Mouse (Mus musculus) neural tube, embryonic 11.5 days (tissue): Measurements from ENCODE around the gene Myo3b. TPM values are rescaled to one million over a fixed set of nuclear protein-coding genes. Genes with fewer than 3 reads are reported as not detected.

Experiments used
- ATAC-seq: fragments of 200-750 bp; cut with Nextera tagmentation; 2 replicates; pipeline ENCODE4 v1.8.0; 2017; ENCODE audit warnings: moderate number of reproducible peaks, mild to moderate bottlenecking, moderate TSS enrichment, moderate library complexity; ENCODE audit not compliant: insufficient read depth, low FRiP score, low TSS enrichment
- DNase-seq: peaks from one replicate; pipeline ENCODE4 v3.0.0-alpha.2; 2015; ENCODE audit warnings: low spot score
- H3K27ac ChIP-seq: fragments of 300-500 bp; sonication (generic); 2 replicates; pipeline ENCODE4 v1.5.1; 2014; ENCODE audit warnings: low read depth, mild to moderate bottlenecking, low read length
- H3K27me3 ChIP-seq: fragments of 300-500 bp; sonication (generic); 2 replicates; pipeline ENCODE4 v1.6.1; 2014; ENCODE audit warnings: mild to moderate bottlenecking, low read length, mixed read lengths; ENCODE audit not compliant: control insufficient read depth, insufficient read depth
- H3K36me3 ChIP-seq: fragments of 300-500 bp; sonication (generic); 2 replicates; pipeline ENCODE4 v1.6.1; 2014; ENCODE audit warnings: mild to moderate bottlenecking, low read length, moderate library complexity, mixed read lengths; ENCODE audit not compliant: control insufficient read depth, insufficient read depth
- H3K4me1 ChIP-seq: fragments of 300-500 bp; sonication (generic); 2 replicates; pipeline ENCODE4 v1.6.1; 2014; ENCODE audit warnings: low read length, mixed read lengths; ENCODE audit not compliant: control insufficient read depth, insufficient read depth
- H3K4me2 ChIP-seq: fragments of 300-500 bp; sonication (generic); 2 replicates; pipeline ENCODE4 v1.6.1; 2014; ENCODE audit warnings: low read depth, mild to moderate bottlenecking, moderate library complexity
- H3K4me3 ChIP-seq: fragments of 300-500 bp; sonication (generic); 2 replicates; pipeline ENCODE4 v1.5.1; 2014; ENCODE audit warnings: low read depth, low read length
- H3K9ac ChIP-seq: fragments of 300-500 bp; sonication (generic); 2 replicates; pipeline ENCODE4 v1.6.1; 2014; ENCODE audit warnings: mild to moderate bottlenecking, low read length
- H3K9me3 ChIP-seq: fragments of 300-500 bp; sonication (generic); 2 replicates; pipeline ENCODE4 v1.6.1; 2016; ENCODE audit warnings: low read length; ENCODE audit not compliant: control insufficient read depth
- WGBS: fragments of 180-500 bp; shearing (Covaris S2); extraction: QIAGEN DNeasy Blood & Tissue Kit; methylation state at CpG from one replicate; pipeline ENCODE4 v1.1.7; 2014; 5-methylcytosine and 5-hydroxymethylcytosine counted together
- polyA plus RNA-seq: library from polyadenylated mRNA; unstranded; fragments of >200 nt; fragmentation: Nextera tagmentation; extraction: Ambion mirVana; gene quantifications from 2 replicates; pipeline ENCODE4 v1.2.1, GENCODE M21; 2014

The Myo3b gene
- polyA plus RNA-seq, 1 experiment from 2014 or later: 0.04 TPM

DNA sequence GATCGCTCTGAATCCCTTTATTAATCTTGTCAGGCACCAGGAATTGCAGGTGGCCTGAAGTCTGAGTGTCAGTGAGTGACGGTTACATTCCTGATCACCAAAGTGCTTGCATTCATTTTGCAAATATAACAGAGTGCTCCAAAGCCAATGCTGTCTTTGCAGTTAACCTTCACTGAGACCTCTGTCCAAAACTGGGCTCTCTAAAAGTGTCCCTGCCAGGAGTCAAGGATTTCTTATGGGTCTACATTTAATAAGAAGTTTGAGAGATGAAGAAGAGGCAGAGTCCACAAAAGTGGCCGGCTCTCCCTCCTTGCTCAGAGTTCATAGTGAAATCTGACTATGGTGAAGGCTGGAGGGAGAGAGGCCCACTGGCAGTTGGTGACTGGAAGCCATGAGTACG, 315.1 kb downstream of the Myo3b start:
- Histone ChIP-seq H3K36me3 (no peaks in the 10 kb centered on the region), H3K9ac (no peak overlapping the region), H3K27me3 (no peaks in the 10 kb centered on the region), H3K9me3 (no peaks in the 10 kb centered on the region), H3K4me3 (no peak overlapping the region), H3K27ac (no peak overlapping the region), H3K4me1 (no peaks in the 10 kb centered on the region), H3K4me2 (no peak overlapping the region)
- WGBS: 91% methylated on average over 4 of the region's 4 CpGs
- DNase-seq (no peak), ATAC-seq (no peak)

DNA sequence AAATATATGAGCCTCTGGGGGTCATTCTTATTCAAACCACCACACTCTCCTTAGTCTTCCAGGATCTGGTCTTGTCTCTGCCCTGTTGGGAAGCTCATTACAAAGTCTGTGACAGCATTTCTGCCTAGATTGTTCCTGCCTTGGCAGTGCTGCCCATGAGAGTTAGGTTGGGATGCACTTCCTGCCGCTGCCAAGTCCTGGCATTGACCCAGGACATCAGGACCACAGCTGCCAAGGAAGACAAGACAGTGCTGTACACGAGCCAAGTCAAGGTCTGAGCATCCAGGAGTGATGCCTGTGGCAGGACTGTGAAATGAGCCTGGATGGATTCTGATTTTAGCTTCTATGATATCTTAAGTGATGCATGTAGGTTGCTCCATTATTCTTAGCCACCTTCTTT, 316.1 kb downstream of the Myo3b start:
- no peak for ATAC-seq
- Histone ChIP-seq H3K27ac (no peak overlapping the region), H3K4me3 (no peak overlapping the region), H3K9ac (no peak overlapping the region), H3K4me2 (no peak overlapping the region), H3K9me3 (no peaks in the 10 kb centered on the region), H3K4me1 (no peaks in the 10 kb centered on the region), H3K27me3 (no peaks in the 10 kb centered on the region), H3K36me3 (no peaks in the 10 kb centered on the region)
- WGBS: 80% methylated on average over 2 of the region's 2 CpGs
- DNase-seq: no peak

DNA sequence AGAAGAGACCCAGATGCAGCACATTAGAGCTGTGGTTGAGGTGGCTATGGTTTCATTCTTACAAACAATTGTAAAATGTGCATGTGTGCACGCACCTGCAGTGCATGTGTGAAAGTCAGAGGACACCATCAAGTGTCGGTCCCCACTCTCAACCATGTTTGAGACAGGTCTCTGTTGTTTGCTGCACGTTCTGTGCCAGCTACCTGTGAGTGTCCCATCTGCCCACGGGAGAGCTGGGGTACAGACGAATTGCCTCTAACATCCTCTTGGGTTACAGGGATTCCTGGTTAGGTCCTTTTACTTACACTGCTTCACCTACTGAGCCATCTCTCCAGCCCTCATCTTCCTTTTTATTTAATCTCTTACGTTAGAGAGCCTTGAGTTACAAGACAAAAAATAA, 330.5 kb downstream of the Myo3b start:
- Histone ChIP-seq H3K36me3 (no peaks in the 10 kb centered on the region), H3K9ac (no peak overlapping the region), H3K4me3 (no peak overlapping the region), H3K4me2 (no peak overlapping the region), H3K4me1 (no peaks in the 10 kb centered on the region), H3K27ac (no peak overlapping the region), H3K9me3 (no peaks in the 10 kb centered on the region), H3K27me3 (no peaks in the 10 kb centered on the region)
- 87% methylated on average over 6 of the region's 6 CpGs for WGBS
- ATAC-seq (no peak), DNase-seq (no peak)

- 63% methylated on average over 6 of the region's 6 CpGs for WGBS
- Histone ChIP-seq H3K4me1 (no peaks in the 10 kb centered on the region), H3K4me3 (no peak overlapping the region), H3K9ac (no peak overlapping the region), H3K4me2 (no peak overlapping the region), H3K36me3 (no peaks in the 10 kb centered on the region), H3K27me3 (no peaks in the 10 kb centered on the region), H3K9me3 (no peaks in the 10 kb centered on the region), H3K27ac (no peak overlapping the region)
- DNase-seq (no peak), ATAC-seq (no peak)
Observed at GRCm38 (mm10) chr2:70379341-70379740, 340.4 kb downstream of the Myo3b start.

DNA sequence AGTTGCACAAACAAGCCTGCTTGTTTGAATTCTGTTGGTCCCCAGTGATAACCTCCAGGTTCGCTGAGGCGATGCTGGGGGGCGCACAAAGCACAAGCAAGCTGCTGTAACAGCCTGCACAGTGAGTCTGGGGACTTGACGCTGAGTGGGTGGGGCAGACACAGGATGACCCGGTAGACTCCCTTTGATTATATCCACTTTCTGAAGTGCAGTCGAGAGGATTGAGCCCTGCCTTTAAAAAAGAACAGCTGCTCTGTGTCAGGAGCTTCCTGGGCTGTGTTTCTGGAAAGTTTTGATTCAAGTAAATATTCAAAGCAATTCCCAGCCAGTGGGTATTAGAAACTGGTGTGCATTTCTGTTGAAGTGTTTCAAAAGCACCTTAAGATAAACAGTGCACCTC, 341.0 kb downstream of the Myo3b start:
- Histone ChIP-seq H3K9me3 (no peaks in the 10 kb centered on the region), H3K4me2 (no peak overlapping the region), H3K36me3 (no peaks in the 10 kb centered on the region), H3K27me3 (no peaks in the 10 kb centered on the region), H3K9ac (no peak overlapping the region), H3K4me3 (no peak overlapping the region), H3K4me1 (no peaks in the 10 kb centered on the region), H3K27ac (no peak overlapping the region)
- WGBS: 34% methylated on average over 6 of the region's 6 CpGs
- ATAC-seq: no peak
- DNase-seq: no peak

- DNase-seq (no peak), ATAC-seq (no peak)
- WGBS: 53% methylated on average over 6 of the region's 6 CpGs
- Histone ChIP-seq H3K4me2 (no peak overlapping the region), H3K27ac (no peak overlapping the region), H3K9me3 (no peaks in the 10 kb centered on the region), H3K4me1 (no peaks in the 10 kb centered on the region), H3K27me3 (no peaks in the 10 kb centered on the region), H3K4me3 (no peak overlapping the region), H3K36me3 (no peaks in the 10 kb centered on the region), H3K9ac (no peak overlapping the region)
Observed at GRCm38 (mm10) chr2:70388645-70389044, 349.7 kb downstream of the Myo3b start.

- WGBS: 95% methylated on average over 1 of the region's 1 CpGs
Observed at GRCm38 (mm10) chr2:70389162-70389561, 350.2 kb downstream of the Myo3b start.

GRCm38 (mm10) chr2:70397734-70398276, 358.9 kb downstream of the Myo3b start:
- ATAC-seq (no peak), DNase-seq (no peak)
- WGBS: 75% methylated on average over 9 of the region's 9 CpGs
- H3K9me3 ChIP-seq: no peaks in the 10 kb centered on the region
- H3K4me1 ChIP-seq: no peaks in the 10 kb centered on the region
- H3K27ac ChIP-seq: no peak overlapping the region
- no peaks in the 10 kb centered on the region for H3K36me3 ChIP-seq
- no peak overlapping the region for H3K4me2 ChIP-seq
- H3K9ac ChIP-seq: no peak overlapping the region
- H3K27me3 ChIP-seq: no peaks in the 10 kb centered on the region
- no peak overlapping the region for H3K4me3 ChIP-seq

More at GRCm38 (mm10) chr2:70389162-70389561, 350.2 kb downstream of the Myo3b start:
- Histone ChIP-seq H3K27me3 (no peaks in the 10 kb centered on the region), H3K4me1 (no peaks in the 10 kb centered on the region), H3K9ac (no peak overlapping the region), H3K36me3 (no peaks in the 10 kb centered on the region), H3K9me3 (no peaks in the 10 kb centered on the region), H3K4me2 (no peak overlapping the region), H3K4me3 (no peak overlapping the region), H3K27ac (no peak overlapping the region)
- no peak for ATAC-seq
- no peak for DNase-seq

DNA sequence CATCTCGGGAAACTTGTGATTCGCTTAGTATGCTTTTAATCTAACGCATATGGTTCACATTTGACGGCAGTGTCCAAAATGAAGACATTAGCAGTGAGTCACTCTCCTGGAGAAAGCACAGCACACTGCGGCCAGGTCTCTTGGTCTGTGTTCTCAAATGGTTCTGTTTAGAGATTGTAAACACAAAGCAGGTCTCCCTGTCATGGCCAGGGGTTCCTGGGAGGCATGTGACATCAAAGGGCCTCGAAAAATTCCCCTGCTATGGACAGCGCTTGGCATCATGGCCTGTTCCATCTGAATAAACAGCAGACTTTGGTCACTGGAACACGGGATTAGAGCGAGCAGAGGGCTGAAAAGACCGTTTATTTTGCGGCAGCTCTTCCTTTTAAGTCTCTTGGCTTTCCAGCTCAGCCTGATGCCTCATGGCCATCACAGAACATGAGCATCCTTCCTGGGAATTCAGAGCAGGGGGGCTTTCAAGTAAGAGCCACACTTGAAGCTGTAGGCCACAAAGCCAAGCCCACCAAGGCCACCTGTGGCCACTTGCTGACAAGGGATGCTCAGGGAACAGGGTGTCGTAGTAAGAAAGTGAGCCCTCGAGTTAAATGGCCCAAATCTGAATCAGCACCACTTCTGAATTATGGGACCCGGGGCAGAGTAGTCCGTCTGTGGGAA, 360.7 kb downstream of the Myo3b start:
- H3K4me2 ChIP-seq: no peak overlapping the region
- DNase-seq (no peak), ATAC-seq (no peak)
- H3K9me3 ChIP-seq: no peaks in the 10 kb centered on the region
- H3K4me1 ChIP-seq: no peaks in the 10 kb centered on the region
- H3K36me3 ChIP-seq: no peaks in the 10 kb centered on the region
- no peak overlapping the region for H3K27ac ChIP-seq
- WGBS: 69% methylated on average over 15 of the region's 15 CpGs
- no peak overlapping the region for H3K9ac ChIP-seq
- no peaks in the 10 kb centered on the region for H3K27me3 ChIP-seq
- no peak overlapping the region for H3K4me3 ChIP-seq
